Mouse (Mus musculus): ENCODE measurements around the gene Atp8a2.

- TF ChIP-seq CTCF (IDR thresholded peaks at IDR 0.05; ENCODE audit: low read depth) (no peak), EP300 (IDR thresholded peaks at IDR 0.05; ENCODE audit: low read depth) (no peak)
These were observed 390.1 kb downstream of the Atp8a2 start for GRCm38 (mm10) chr14:59806910-59807309.

Measured in heart, postnatal 0 days (tissue).